Mouse (Mus musculus) gastrocnemius, postnatal 4 days (tissue): ENCODE measurements around the gene Bmp8a. TPM values are rescaled to one million over a fixed set of nuclear protein-coding genes. Genes with fewer than 3 reads are reported as not detected.
"Not testable (repeated sequence)": the region's sequence is repeated elsewhere in the genome, so short reads cannot be mapped to it uniquely, and the experiment has no call there.

Experiments
- DNase-seq, 2 experiments: peaks; one replicate each; pipeline ENCODE4 v3.0.0; 2021 to 2022; ENCODE audit warnings: low spot score in 2 of 2, mixed read lengths in 2 of 2
- total RNA-seq, 2 experiments: library from RNA; stranded (reverse); gene quantifications; 2 replicates each; pipeline ENCODE4 v1.2.3; 2021

Bmp8a gene
- total RNA-seq, 2 experiments from 2014 or later, result not detected

- not testable (repeated sequence) for DNase-seq
Measured at GRCm38 (mm10) chr4:123331961-123332360, 11.1 kb downstream of the Bmp8a start.

GRCm38 (mm10) chr4:123331326-123331725 is 11.7 kb downstream of the Bmp8a start:
- no peak for DNase-seq

GRCm38 (mm10) chr4:123328946-123329345 is 14.1 kb downstream of the Bmp8a start:
- no peak for DNase-seq

GRCm38 (mm10) chr4:123327630-123328029 is 15.4 kb downstream of the Bmp8a start:
- no peak for DNase-seq

- DNase-seq, result no peak
Measured at GRCm38 (mm10) chr4:123326087-123326486, 17.0 kb downstream of the Bmp8a start.

- DNase-seq, result no peak
Measured at GRCm38 (mm10) chr4:123323534-123323933, 19.5 kb downstream of the Bmp8a start, which contains the start of gene Oxct2a. TSS of gene Oxct2a (minus strand) at chr4:123323634.

- not testable (repeated sequence) for DNase-seq
Measured at GRCm38 (mm10) chr4:123322910-123323309, 20.1 kb downstream of the Bmp8a start.

- no peak for DNase-seq
Measured at GRCm38 (mm10) chr4:123314497-123314896, 28.6 kb downstream of the Bmp8a start.

- DNase-seq, result no peak
Measured at GRCm38 (mm10) chr4:123313010-123313409, 30.0 kb downstream of the Bmp8a start.

GRCm38 (mm10) chr4:123311845-123312244 is 31.2 kb downstream of the Bmp8a start:
- DNase-seq, result no peak

- no peak for DNase-seq
Measured at GRCm38 (mm10) chr4:123308292-123308691, 34.8 kb downstream of the Bmp8a start.

GRCm38 (mm10) chr4:123306999-123307398 is 36.1 kb downstream of the Bmp8a start:
- no peak for DNase-seq

- DNase-seq, result no peak
Measured at GRCm38 (mm10) chr4:123305789-123306188, 37.3 kb downstream of the Bmp8a start.

GRCm38 (mm10) chr4:123298980-123299670 is 43.9 kb downstream of the Bmp8a start:
- DNase-seq, result peak in 1 of 2 experiments; percentile 65

GRCm38 (mm10) chr4:123298226-123298625 is 44.8 kb downstream of the Bmp8a start:
- no peak for DNase-seq

- no peak for DNase-seq
Measured at GRCm38 (mm10) chr4:123297195-123297960, 45.7 kb downstream of the Bmp8a start.

- DNase-seq, result no peak
Measured at GRCm38 (mm10) chr4:123296148-123296534, 46.9 kb downstream of the Bmp8a start.

- DNase-seq, result no peak
Measured at GRCm38 (mm10) chr4:123295516-123296147, 47.4 kb downstream of the Bmp8a start.

GRCm38 (mm10) chr4:123295026-123295425 is 48.0 kb downstream of the Bmp8a start:
- not testable (repeated sequence) for DNase-seq

- DNase-seq, result no peak
Measured at GRCm38 (mm10) chr4:123293661-123294443, 49.2 kb downstream of the Bmp8a start.

- no peak for DNase-seq
Measured at GRCm38 (mm10) chr4:123292989-123293388, 50.1 kb downstream of the Bmp8a start.
